Mouse (Mus musculus) thymus, adult 2 months (tissue): Measurements from ENCODE around the gene Rccd1. TPM values are rescaled to one million over a fixed set of nuclear protein-coding genes. Genes with fewer than 3 reads are reported as not detected.

Experiments used
- DNase-seq: peaks from one replicate; pipeline ENCODE4 v3.0.0; 2021
- H3K27ac ChIP-seq: fragments of 200-500 bp; 2 replicates; pipeline ENCODE4 v1.5.1; 2012; ENCODE audit warnings: low read length, control low read depth; ENCODE audit not compliant: control insufficient read depth, insufficient read depth
- H3K27me3 ChIP-seq: fragments of 200-500 bp; 2 replicates; pipeline ENCODE4 v1.6.1; 2012; ENCODE audit warnings: mild to moderate bottlenecking, low read length, moderate library complexity, mixed read lengths; ENCODE audit not compliant: control insufficient read depth, insufficient read depth
- H3K36me3 ChIP-seq: fragments of 200-500 bp; 2 replicates; pipeline ENCODE4 v1.6.1; 2012; ENCODE audit warnings: mild to moderate bottlenecking, low read length, moderate library complexity; ENCODE audit not compliant: control insufficient read depth, insufficient read depth
- H3K4me1 ChIP-seq: fragments of 200-500 bp; replicated peaks from 2 replicates; pipeline ENCODE4 v1.6.1; 2012; ENCODE audit warnings: low read length; ENCODE audit not compliant: control insufficient read depth, insufficient read depth
- H3K4me3 ChIP-seq: fragments of 200-500 bp; 2 replicates; pipeline ENCODE4 v1.5.1; 2012; ENCODE audit warnings: mild to moderate bottlenecking, low read length, control low read depth, moderate library complexity; ENCODE audit not compliant: control insufficient read depth, insufficient read depth
- CTCF ChIP-seq: fragments of 200-500 bp; IDR thresholded peaks from 2 replicates; pipeline ENCODE4 v1.5.1; 2012; ENCODE audit warnings: mild to moderate bottlenecking, control low read depth, low read length, moderate library complexity, borderline replicate concordance; ENCODE audit not compliant: control insufficient read depth, poor library complexity, insufficient read depth; ENCODE audit errors: extremely low read depth
- POLR2A ChIP-seq: fragments of 200-500 bp; IDR thresholded peaks from 2 replicates; pipeline ENCODE4 v1.6.1; 2012; ENCODE audit warnings: mild to moderate bottlenecking, low read length, control low read depth, moderate library complexity; ENCODE audit not compliant: control insufficient read depth, poor library complexity, insufficient read depth; ENCODE audit errors: extremely low read depth
- WGBS: fragments of 180-500 bp; shearing (Covaris S2); methylation state at CpG from one replicate; pipeline ENCODE4 v1.1.7; 2018; 5-methylcytosine and 5-hydroxymethylcytosine counted together
- polyA plus RNA-seq: library from polyadenylated mRNA; depleted of rRNA; stranded (reverse); fragments of >200 nt; gene quantifications from 2 replicates; pipeline ENCODE4 v1.2.3, GENCODE M21; 2012; rRNA removed

Rccd1 gene
- polyA plus RNA-seq: 17.6 and 20.4 TPM in 2 replicates

GRCm38 (mm10) chr7:80324043-80324815 lies at the start of gene Rccd1:
Gene Rccd1 (minus strand): TSS chr7:80324454.
- H3K27ac ChIP-seq: peak within 1 kb of the TSS; percentile 10; the same call in 1 of the 2 replicates
- H3K27me3 ChIP-seq: no peaks in the 10 kb centered on the region
- H3K4me1 ChIP-seq: peaks cover 3% of the 10 kb centered on the region
- peak; percentile 54; the same call in 1 of the 2 replicates for TF ChIP-seq POLR2A
- no peak; the same call in 1 of the 2 replicates for TF ChIP-seq CTCF
- peak within 1 kb of the TSS; percentile 69 for H3K4me3 ChIP-seq
- peaks cover 34% of the 10 kb centered on the region for H3K36me3 ChIP-seq
- peak; percentile 90 for DNase-seq
- 2% methylated on average over 38 of the region's 38 CpGs for WGBS

GRCm38 (mm10) chr7:80373850-80374249 lies 49.6 kb upstream of the Rccd1 start:
- Histone ChIP-seq H3K4me3 (no peak overlapping the region), H3K36me3 (no peaks in the 10 kb centered on the region), H3K27me3 (no peaks in the 10 kb centered on the region), H3K27ac (peak overlapping the region; percentile 54), H3K4me1 (peaks cover 52% of the 10 kb centered on the region)
- DNase-seq: peak; percentile 45
- WGBS: 10% methylated on average over 12 of the region's 12 CpGs
- no peak for TF ChIP-seq POLR2A
- TF ChIP-seq CTCF: no peak

GRCm38 (mm10) chr7:80373352-80373751 lies 49.1 kb upstream of the Rccd1 start:
- H3K27ac ChIP-seq: peak overlapping the region; percentile 70
- no peak overlapping the region for H3K4me3 ChIP-seq
- TF ChIP-seq POLR2A (no peak), CTCF (no peak)
- no peaks in the 10 kb centered on the region for H3K36me3 ChIP-seq
- no peaks in the 10 kb centered on the region for H3K27me3 ChIP-seq
- 10% methylated on average over 4 of the region's 4 CpGs for WGBS
- H3K4me1 ChIP-seq: peaks cover 56% of the 10 kb centered on the region
- DNase-seq: peak; percentile 29

GRCm38 (mm10) chr7:80372667-80373066 lies 48.4 kb upstream of the Rccd1 start:
- DNase-seq: peak; percentile 56
- Histone ChIP-seq H3K4me3 (no peak overlapping the region), H3K27ac (peak overlapping the region; percentile 70; the same call in 1 of the 2 replicates), H3K36me3 (peaks cover 4% of the 10 kb centered on the region; the same call in 1 of the 2 replicates), H3K27me3 (no peaks in the 10 kb centered on the region), H3K4me1 (peaks cover 63% of the 10 kb centered on the region)
- WGBS: 27% methylated on average over 2 of the region's 2 CpGs
- TF ChIP-seq POLR2A: no peak
- no peak for TF ChIP-seq CTCF

GRCm38 (mm10) chr7:80372166-80372565 lies 47.9 kb upstream of the Rccd1 start:
- TF ChIP-seq POLR2A (no peak), CTCF (no peak)
- H3K4me1 ChIP-seq: peaks cover 63% of the 10 kb centered on the region
- 90% methylated on average over 3 of the region's 3 CpGs for WGBS
- DNase-seq: no peak
- H3K36me3 ChIP-seq: peaks cover 9% of the 10 kb centered on the region
- H3K4me3 ChIP-seq: no peak overlapping the region
- no peaks in the 10 kb centered on the region for H3K27me3 ChIP-seq
- peak overlapping the region; percentile 25; the same call in 1 of the 2 replicates for H3K27ac ChIP-seq

GRCm38 (mm10) chr7:80371041-80371751 lies 46.9 kb upstream of the Rccd1 start, which contains the start of gene Man2a2:
Gene Man2a2 (minus strand): TSS chr7:80371375.
- WGBS: under 1% methylated on average over 86 of the region's 86 CpGs
- peaks cover 59% of the 10 kb centered on the region for H3K4me1 ChIP-seq
- peaks cover 16% of the 10 kb centered on the region for H3K36me3 ChIP-seq
- peak within 1 kb of the TSS; percentile 65 for H3K4me3 ChIP-seq
- TF ChIP-seq POLR2A (0 out of 2 replicates have a peak, but pooled peaks have one; percentile 34), CTCF (peak; percentile 100)
- DNase-seq: peak; percentile 90
- H3K27ac ChIP-seq: peak within 1 kb of the TSS; percentile 71
- no peaks in the 10 kb centered on the region for H3K27me3 ChIP-seq
